Mouse (Mus musculus) left cerebral cortex, adult 9 months (tissue): ENCODE data around the gene Smpd4.

Experiments used
- DNase-seq, 2 experiments: peaks; one replicate each; pipeline ENCODE4 v3.0.0; 2022; ENCODE audit warnings: low spot score in 2 of 2

Gene Smpd4

DNA sequence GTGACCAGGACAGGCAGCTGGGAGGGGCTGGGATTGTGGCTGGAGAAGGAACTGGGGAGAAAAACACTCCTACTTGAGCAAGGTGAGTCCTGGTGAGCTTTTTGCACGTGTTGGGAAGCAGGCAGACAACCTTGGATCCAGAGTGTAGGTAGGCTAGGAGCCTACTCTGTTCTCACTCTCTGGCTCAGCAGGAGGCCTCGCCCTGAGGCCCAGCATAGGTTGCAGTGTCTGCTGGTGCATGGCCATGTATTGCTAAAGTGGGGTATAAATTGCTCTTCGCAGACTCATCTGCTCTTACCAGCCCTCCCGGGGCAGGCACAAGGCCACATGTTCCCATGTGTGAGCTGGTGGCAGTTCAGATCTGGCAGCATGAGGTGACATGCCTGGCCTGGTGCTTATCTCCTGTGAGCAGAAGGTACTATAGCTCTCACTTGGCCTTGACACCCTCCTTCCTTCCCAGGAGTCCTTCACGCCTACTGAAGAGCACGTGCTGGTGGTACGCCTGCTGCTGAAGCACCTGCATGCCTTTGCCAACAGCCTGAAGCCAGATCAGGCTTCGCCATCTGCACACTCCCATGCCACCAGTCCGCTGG is 19.0 kb downstream of the Smpd4 start:
- no peak for DNase-seq

GRCm38 (mm10) chr16:17639081-17639480 is 19.9 kb downstream of the Smpd4 start:
- no peak for DNase-seq

GRCm38 (mm10) chr16:17639951-17640350 is 20.8 kb downstream of the Smpd4 start:
- DNase-seq, result no peak

DNA sequence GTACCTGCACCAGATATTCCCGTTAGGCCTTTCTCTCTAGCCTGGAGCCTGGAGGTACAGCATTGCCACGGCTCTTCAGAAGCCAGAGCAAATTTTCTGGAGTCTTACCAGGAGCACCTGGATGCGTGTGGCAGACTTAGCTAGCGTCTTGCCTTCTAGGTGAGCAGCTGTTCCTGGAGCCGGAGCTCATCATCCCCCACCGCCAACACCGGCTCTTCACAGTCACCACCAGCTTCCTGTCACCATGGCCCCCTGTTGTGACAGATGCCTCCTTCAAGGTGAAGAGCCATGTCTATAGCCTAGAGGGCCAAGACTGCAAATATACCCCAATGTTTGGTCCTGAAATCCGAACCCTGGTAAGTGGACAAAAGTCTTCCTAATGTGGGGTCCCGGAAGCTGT is 21.6 kb downstream of the Smpd4 start:
- DNase-seq, result no peak

GRCm38 (mm10) chr16:17641301-17641700 is 22.1 kb downstream of the Smpd4 start:
- no peak for DNase-seq

DNA sequence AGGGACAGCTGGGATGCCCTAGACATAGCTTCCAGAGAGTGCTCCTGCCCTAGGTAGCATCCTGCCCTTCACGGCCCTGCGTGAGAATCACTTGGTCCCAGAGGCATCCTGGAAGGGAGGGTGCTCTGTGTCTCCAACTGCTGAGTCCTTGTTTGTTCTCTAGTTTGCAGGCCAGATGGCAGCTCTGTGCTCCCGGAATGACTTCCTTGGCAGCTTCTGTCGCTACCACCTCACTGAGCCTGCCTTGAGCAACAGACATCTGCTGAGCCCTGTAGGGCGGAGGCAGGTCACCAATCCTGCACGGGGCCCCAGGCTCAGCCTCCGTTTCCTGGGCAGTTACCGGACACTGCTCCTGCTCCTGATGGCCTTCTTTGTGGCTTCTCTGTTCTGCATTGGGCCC is 23.2 kb downstream of the Smpd4 start:
- DNase-seq, result no peak

GRCm38 (mm10) chr16:17643437-17643990 is 24.4 kb downstream of the Smpd4 start:
- no peak for DNase-seq

DNA sequence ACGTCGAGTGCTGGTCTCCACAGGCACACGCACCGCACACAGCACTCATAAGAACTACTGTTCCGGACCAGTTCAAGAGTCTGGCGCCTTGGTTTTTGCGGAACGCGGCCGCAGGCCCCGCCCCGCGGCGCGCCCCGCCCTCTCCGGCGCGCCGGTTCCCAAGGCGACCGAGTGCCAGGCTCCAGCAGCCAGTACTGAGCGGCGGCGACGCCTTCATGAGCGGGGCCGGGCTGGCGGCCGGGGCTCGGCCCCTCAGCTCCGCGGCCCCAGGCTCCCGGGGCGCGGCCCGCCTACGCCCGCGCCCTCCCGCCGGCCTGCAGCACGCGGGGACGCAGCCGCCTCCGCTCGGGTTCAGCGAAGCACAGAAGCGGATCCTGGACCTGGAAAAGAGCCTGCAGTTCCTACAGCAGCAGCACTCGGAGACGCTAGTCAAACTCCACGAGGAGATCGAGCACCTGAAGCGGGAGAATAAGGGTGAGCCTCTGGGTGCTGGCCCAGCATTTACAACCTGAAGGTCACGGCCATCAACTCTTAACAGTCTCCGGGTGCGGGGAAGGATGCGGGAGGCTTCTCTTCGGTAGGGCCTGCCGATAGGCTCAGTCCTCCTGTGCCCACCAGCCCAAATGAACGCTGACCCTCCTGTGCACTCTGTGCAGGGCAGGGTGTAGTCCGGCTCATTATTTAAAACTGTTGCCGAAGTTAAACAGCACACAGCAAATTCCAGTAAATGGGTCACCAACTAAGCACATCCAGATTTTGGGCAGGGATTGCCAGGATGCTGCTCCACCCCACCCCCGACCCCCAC is 27.4 kb downstream of the Smpd4 start, which contains the start of gene Ccdc74a:
Gene Ccdc74a (plus strand): TSS at position 161 of the 805 bp plus-strand sequence.
- DNase-seq, result peak; percentile 46 to 78

DNA sequence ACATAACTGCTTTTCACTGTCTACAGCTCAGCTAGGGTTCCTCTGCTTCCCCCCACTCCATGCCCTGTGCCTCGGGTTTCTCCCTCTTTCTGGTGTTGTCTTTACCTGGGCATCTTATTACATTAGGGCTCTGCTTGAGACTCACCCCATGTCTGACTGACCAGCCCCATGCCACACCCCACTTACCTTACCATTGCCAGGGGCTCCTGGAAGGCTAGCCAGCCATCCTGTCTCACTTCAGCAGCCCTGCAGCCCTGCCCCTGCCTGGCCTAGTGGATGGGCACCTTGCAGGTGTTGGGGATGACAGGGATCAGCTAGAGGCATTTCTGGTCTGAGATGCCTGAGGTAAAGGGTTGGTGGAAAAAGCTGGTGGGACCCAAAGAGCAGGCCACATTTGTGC is 28.0 kb downstream of the Smpd4 start:
- no peak for DNase-seq

GRCm38 (mm10) chr16:17647566-17648340 is 28.6 kb downstream of the Smpd4 start:
- DNase-seq, result no peak

DNA sequence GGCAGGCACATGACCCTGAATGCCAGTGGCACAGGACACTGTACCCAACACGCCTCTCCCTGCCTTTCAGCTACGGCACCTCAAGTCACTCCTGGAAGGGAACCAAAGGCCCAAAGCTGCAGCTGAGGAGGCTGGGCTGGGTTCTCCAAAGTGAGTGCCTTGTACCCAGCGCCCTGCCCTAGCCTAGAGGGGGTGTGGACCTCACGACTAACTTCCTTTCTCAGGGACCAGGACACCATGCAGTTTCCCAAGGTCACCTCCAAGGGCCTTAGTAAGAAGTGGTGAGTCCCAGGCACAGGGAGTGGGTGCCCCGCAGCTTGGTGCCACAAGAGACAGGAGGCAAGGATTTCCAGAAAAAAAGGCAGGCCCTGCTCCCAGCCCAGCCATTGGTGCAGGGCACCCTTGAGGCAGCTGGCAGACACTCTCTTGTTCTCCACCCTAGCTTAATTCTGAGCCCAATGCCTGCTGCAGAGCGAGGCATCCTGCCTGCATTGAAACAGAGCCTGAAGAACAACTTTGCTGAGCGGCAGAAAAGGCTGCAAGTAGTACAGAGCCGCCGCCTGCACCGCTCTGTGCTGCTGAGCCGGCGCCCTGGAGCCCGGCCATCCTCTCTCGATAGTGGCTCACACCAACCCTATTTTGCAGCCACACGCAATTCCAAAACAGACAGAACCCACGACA is 30.9 kb downstream of the Smpd4 start:
- DNase-seq, result peak in 1 of 2 experiments; percentile 44

- no peak for DNase-seq
Observed at GRCm38 (mm10) chr16:17650711-17651110, 31.6 kb downstream of the Smpd4 start.

- no peak for DNase-seq
Observed at GRCm38 (mm10) chr16:17652607-17653006, 33.5 kb downstream of the Smpd4 start.

- DNase-seq, result no peak
Observed at GRCm38 (mm10) chr16:17653601-17654000, 34.4 kb downstream of the Smpd4 start.

DNA sequence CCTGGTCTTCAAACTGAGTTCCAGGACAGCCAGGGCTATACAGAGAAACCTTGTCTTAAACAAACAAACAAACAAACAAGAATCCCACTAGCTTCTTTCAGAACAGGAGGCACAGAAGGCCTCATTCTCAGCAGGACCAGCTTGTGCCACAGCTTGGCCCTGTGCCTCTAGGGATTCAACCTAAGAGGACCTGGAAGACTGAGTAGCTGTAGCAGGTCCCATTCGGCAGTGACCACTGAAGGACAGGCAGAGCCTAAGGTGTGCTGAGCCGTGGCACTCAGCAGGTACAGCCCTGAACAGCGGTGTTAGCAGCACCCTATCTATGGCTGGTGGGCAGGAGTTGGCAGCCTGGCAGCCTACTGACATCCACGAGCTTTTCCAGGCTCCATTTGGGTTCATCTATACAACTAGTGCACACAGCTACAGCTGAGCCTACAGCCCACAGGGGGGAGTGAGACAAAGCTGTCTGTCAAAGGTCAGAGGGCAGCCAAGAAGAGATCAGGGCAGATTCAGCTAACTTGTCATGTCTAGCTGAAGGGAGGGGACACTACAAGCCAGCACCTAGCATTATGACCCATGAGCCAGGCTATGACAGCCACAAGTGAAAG is 35.1 kb downstream of the Smpd4 start:
- DNase-seq, result no peak

GRCm38 (mm10) chr16:17656212-17656871 is 37.2 kb downstream of the Smpd4 start:
- no peak for DNase-seq

DNA sequence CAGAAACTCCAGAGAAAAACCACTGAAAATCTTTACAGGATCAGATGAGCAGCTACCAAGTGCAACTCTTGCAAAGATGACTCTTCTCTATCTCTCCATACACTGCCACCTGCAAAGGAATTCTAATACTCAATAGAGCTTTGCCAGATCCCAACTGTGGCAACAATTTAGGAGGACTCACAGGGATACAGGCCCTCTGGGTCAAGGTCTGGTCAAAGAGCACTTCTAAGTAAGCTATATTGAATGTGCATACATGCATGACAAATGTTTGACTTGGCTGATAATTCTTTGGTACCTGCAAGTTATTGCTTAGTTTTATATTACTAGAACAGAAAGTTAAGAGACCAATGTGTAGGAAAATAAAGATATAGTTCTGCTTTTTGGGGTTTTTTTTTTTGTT is 46.4 kb downstream of the Smpd4 start:
- DNase-seq, result no peak

GRCm38 (mm10) chr16:17669886-17670285 is 50.7 kb downstream of the Smpd4 start:
- DNase-seq, result no peak
